Mouse (Mus musculus) layer of hippocampus, adult 9-11 months (tissue): ENCODE data around the gene Ppp2r5b.

Source experiments
- DNase-seq: peaks from one replicate; pipeline ENCODE4 v3.0.0; 2022

Gene Ppp2r5b

DNA sequence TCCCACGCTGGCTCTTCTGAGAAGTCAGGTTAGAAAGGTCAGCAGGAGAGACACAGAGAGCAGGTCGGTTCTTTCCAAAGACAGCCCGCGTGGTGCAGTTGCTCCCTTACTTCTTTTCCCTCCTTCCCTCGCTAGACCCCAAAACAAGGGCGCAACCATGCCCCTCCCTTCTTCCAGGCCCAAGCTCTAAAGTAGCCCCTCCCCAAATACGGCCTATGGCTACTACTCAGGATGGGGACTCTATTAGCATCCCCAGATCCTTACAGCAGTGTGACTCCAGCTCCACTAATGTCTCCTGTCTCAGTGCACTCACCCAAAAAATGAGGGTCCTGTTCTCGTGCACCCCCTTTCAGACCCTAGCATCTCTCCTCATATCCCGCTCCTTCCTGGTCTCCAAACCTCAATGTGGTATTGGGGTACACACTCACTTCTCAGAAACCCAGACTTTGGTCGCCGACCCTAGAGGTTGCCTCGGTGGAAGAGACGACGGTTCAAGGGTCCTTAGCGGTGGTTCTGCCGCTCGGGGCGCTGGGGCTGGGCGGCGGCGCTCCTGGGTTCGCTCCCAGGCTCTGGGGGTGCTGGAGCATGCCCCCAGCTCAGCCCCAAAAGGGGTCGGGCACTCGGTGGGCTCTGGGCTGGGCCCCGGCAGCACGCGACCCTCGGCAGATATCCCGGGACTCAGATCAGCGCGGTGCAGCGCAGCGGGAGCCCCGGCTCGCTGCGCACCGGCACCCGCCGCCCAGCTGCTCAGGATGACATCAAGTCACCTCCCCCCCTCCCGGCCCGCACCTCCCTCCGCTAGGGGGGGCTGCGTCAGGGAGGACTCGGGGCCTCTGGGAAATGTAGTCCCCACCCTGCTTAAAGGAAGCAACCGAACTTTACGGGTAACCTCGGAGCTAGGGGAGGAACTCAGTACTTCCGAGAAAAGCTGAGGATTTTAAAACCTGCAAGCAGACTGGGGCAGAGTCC is at the start of gene Ppp2r5b:
Gene Ppp2r5b, minus strand, starts transcription at position 789 of the 969 bp plus-strand sequence.
- DNase-seq: peak; percentile 96

- DNase-seq: no peak
Observed at GRCm38 (mm10) chr19:6285226-6285625, 49.6 kb upstream of the Ppp2r5b start.

DNA sequence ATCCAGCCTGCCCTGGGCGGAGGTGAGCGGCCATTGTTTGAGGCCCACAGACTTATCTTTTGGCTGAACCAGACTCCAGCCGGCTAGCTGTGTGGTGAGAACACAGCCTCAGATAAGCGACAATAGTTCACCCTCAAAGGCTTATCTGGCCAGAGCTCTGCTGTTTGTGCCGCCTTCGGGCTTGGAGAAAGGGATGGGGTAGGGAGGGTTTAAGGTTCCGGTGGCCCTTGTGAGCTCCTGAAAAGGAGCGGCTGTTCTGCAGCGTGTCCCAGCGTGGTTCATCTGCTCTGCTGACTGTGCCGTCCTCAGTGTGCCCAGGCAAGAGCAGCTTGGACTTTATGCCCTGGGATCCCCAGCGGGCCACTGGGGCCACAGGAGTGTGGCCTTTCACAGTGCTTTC is 48.8 kb upstream of the Ppp2r5b start:
- no peak for DNase-seq

DNA sequence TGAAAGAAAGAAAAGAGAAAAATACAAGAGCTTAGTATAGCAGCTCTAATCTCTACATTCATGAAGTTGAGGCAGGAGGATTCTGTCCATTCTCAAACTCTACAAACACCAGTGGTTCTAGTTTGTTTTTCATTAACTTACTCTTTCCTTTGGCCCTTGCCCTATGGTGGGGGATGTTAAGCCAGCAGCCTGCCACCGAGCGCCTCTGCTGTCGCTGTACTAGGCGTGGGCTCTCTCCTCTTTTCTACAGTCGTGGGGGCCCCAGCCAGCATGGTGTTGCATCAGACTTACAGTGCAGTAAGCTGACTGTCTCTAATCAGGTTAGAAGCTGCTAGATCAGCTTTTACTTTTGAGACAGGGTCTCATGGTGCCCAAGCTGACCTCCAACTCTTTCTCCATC is 47.3 kb upstream of the Ppp2r5b start:
- DNase-seq: no peak

DNA sequence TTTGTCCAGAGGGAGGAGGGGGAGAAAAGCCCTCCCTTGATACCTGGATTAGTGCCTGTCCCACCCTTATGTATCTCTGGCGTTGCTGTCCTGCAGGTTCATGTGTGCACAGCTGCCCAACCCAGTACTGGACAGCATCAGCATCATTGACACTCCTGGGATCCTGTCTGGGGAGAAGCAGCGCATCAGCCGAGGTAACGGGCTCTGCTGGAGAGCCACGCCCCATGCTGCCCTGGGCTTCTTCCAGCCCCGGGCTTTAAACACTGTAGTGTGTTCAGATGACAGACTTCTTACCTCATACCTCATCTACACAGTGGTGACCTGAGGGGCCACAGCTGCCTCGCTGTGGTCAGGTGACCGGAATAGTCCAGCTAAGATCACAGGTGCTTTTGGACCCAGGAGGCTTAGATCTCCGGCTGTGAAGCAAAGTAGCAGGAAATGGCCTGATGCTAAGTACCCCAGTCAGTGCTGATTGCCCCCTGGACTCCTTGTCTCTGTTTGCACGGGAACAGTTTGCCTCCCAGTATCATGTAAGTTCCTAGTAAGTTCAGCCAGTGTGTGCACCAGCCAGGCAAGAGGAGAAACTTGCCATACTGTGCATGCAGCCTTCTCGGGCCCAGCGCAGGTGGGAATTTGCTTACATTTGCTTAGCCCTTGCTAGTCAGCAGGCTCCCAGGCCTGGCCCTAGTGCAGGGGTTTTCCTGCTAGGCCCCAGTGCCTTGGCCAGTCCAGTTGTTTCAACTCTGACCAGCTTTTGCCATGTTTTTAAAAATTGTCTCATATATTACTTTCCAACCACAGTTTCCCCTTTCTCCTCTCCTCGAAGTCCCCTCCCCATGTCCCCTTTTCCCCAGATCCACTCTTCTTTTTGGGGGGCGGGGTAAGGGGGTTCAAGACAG is 45.7 kb upstream of the Ppp2r5b start:
- DNase-seq: no peak

DNA sequence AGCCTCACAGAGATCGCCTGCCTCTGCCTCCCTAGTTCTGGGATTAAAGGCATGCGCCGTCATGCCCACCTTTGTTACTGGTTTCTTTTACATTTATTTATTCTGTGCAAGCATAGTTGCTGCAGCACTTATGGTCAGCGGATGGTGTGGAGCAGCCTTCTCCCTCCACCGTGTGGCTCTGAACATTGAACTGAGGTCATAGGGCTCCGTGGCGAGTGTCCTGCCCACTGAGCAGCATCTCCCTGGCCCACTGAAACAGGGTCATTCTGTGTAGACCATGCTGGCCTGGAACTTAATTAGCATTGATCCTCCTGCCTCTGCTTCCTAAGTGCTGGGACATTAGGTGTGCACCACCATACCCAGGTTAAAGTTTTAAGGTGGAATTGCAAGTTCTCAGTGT is 44.9 kb upstream of the Ppp2r5b start:
- no peak for DNase-seq

DNA sequence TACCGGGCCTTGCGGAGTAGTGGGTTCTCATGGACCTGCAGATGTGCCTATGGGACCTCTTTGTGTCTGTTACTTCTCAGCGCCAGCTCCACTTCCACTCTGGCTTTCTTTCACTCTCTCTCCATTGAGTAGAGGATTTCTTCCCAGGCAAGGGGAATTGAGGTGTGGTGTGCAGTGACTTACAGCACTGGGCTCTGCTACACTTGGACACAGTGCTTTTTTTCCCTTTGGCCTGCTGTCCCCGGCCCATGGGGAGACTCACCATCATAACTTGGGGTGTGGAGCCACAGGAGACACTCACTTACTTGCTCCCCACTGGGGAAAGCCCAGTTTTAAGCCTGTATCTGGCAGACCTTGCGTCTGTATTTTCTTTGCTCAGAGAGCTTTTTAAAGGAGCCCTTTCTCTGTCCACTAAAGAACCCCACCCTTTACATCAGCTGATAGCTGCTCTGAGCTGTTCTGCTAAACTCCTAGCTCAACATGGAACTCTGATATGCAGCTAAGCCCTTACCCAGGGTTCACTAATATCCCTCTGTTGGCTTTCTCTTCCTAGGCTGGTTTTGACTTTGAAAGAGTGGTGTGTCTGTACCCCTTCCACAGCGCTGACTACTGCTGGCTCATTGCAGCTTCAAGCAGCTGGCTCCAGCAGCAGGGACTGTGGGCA is 43.9 kb upstream of the Ppp2r5b start:
- no peak for DNase-seq

GRCm38 (mm10) chr19:6278439-6279073 is 42.9 kb upstream of the Ppp2r5b start:
- DNase-seq: no peak

DNA sequence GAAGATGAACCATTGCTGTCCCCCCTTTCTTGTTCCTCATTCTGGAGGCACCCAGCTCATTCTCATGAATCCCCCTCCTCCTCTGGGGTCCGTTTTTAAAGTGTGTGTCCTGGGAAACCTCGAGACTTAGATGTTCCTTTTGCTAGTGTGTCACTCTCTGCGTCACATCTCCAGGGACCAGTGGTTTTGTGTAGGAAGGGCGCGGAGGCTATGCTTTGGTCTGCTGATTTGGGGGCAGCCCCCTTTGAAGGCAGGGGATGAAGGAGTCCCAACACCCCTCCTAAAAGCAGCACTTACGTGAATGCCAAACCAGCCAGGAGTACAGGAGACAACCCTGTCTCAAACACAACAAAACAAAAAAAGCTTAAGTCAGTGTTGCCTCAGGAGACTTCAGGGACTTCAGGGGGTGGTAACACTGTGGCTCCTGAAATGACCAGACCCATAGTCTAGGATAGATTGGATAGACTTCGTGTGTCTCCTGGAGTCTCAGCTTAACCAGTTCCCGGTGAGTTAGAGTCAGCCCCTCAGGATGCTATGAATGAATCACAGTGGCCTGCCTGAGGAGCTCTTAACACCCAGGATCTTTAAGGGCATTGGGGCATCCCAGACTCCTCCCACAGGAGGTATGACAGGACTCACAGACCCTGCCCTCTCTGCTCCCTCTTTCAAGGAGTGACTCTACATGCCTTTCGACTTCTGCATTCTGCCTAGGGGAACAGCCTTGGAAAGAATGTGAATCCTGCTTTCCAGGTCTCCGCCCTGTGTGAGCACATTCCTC is 42.2 kb upstream of the Ppp2r5b start:
- no peak for DNase-seq

GRCm38 (mm10) chr19:6276426-6277421 is 41.1 kb upstream of the Ppp2r5b start, which contains the start of gene Ehd1:
Gene Ehd1 (plus strand): TSS chr19:6276725.
- peak; percentile 98 for DNase-seq

GRCm38 (mm10) chr19:6275740-6276389 is 40.2 kb upstream of the Ppp2r5b start:
- no peak for DNase-seq

GRCm38 (mm10) chr19:6273998-6274608 is 38.4 kb upstream of the Ppp2r5b start:
- DNase-seq: no peak

GRCm38 (mm10) chr19:6273592-6273991 is 37.9 kb upstream of the Ppp2r5b start:
- DNase-seq: no peak

DNA sequence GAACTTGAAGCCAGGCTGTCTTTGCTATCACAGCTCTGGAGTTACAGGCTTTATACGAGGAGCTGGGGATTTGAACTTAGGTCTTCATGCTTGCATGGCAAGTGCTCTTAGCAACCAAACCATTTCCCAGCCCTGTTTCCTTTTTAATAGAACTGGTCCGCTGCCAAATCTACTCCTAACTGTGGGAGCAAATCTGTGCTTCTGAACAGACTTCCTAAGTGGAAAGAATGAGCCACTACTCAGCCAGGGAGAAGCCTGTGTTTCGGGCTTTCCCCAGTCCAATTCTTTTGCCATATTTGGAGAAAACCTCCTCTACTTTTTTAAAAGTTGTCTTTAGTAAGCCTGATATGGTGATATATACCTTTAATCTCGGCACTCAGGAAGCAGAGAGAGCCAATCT is 37.1 kb upstream of the Ppp2r5b start:
- DNase-seq: peak; percentile 70

- DNase-seq: no peak
Observed at GRCm38 (mm10) chr19:6272053-6272452, 36.4 kb upstream of the Ppp2r5b start.

DNA sequence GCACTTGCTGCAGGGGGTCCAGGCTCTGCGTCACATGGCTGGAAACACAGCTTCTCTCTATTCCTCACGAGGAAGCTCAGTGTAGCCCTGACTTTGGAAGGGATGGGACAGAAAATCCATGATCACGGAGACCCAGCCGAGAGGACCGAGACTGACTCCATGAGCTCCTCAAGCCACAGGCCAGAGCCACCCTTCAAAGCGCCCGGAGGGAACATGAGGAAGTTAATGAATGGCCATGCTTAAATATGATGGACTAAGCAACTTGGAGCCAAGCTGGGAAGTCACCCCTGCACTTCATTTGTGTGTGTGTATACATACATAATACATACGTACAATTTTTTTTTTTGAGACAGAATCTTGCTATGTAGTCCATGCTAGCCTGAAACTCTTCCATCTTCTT is 35.5 kb upstream of the Ppp2r5b start:
- DNase-seq: no peak

- DNase-seq: no peak
Observed at GRCm38 (mm10) chr19:6270661-6271060, 35.0 kb upstream of the Ppp2r5b start.

- no peak for DNase-seq
Observed at GRCm38 (mm10) chr19:6269798-6270475, 34.3 kb upstream of the Ppp2r5b start.

GRCm38 (mm10) chr19:6268670-6269132 is 33.0 kb upstream of the Ppp2r5b start:
- no peak for DNase-seq
